Mouse (Mus musculus): ENCODE measurements around the gene Il27ra. TPM values are rescaled to one million over a fixed set of nuclear protein-coding genes. Genes with fewer than 3 reads are reported as not detected.
A peak's percentile ranks its signal among the peaks of the same experiment; 100 is the strongest.

Gene Il27ra
- polyA plus RNA-seq, 2 experiments, result 0.32 to 0.70 TPM

DNA sequence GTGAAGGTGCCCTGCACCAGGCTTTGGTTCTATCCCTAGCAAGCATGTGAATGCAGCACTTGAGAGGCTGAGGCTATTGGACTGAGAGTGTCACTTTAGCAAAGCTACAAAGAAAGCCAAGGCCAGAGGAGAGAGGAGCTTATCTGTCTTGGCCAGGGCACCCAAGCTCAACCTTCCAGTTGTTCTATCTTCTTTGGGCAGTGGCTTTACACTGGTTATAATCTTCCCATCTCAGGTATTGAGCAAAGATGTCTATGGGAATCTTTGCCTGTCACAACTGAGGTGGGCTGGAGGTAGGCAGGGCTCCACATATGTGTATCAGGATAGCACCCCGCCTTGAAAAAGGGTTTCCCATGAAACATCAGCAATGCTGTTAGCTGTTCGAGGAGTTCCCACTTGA lies 17.9 kb upstream of the Il27ra start:
- peak; percentile 76 for ATAC-seq (ENCODE audit: insufficient read depth)
- 24% methylated on average over 2 of the region's 2 CpGs for WGBS (ENCODE audit: insufficient replicate concordance)

DNA sequence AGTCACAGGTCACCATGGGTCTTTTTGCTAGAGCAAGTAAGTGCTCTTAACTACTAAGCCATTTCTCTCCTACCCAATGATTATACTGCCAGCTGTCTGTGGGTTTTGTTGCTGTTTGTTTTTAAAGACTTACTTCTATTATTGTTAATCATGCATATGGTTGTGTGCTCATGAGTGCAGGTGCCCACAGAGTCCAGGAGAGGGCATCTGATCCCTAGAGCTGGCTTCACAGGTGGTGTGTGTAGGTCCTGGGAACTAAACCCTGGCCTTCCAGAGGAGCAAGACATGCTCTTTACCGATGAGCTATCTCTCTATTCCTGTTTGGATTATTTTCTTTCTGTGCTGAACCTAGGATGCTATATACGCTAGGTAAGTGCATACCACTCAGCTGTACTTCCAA lies 16.8 kb upstream of the Il27ra start:
- 70% methylated on average over 2 of the region's 2 CpGs for WGBS (ENCODE audit: insufficient replicate concordance)
- Histone ChIP-seq H3K9ac (replicated peaks) (no peak overlapping the region), H3K4me2 (ENCODE audit: low read depth) (no peak overlapping the region), H3K4me3 (ENCODE audit: insufficient read depth in 1 of 2, low read depth in 2 of 2, low read length in 2 of 2) (no peak overlapping the region), H3K27me3 (ENCODE audit: control insufficient read depth, insufficient read depth, low read length) (no peaks in the 10 kb centered on the region), H3K36me3 (replicated peaks; ENCODE audit: control insufficient read depth, insufficient read depth, low read depth) (no peaks in the 10 kb centered on the region), H3K27ac (no peak overlapping the region), H3K9me3 (ENCODE audit: control insufficient read depth, low read length) (no peaks in the 10 kb centered on the region), H3K4me1 (replicated peaks; ENCODE audit: control insufficient read depth in 2 of 2, insufficient read depth in 2 of 2, low read length in 1 of 2) (peaks cover 0 to 9% of the 10 kb centered on the region in 2 experiments; a peak in 1 of 4 replicates)
- ATAC-seq (ENCODE audit: insufficient read depth) (no peak), DNase-seq (ENCODE audit: low read depth in 3 of 3, low spot score in 3 of 3) (no peak)
- TF ChIP-seq EP300 (IDR thresholded peaks at IDR 0.05; ENCODE audit: low read depth) (no peak), CTCF (IDR thresholded peaks at IDR 0.05; ENCODE audit: low read depth) (0 out of 2 replicates have a peak, but pooled peaks have one; percentile 31)

More for the DNA sequence above, 17.9 kb upstream of the Il27ra start:
- Histone ChIP-seq H3K9me3 (ENCODE audit: control insufficient read depth, low read length) (no peaks in the 10 kb centered on the region), H3K9ac (replicated peaks) (no peak overlapping the region), H3K4me1 (replicated peaks; ENCODE audit: control insufficient read depth in 2 of 2, insufficient read depth in 2 of 2, low read length in 1 of 2) (peaks cover 0 to 9% of the 10 kb centered on the region in 2 experiments; a peak in 1 of 4 replicates), H3K36me3 (replicated peaks; ENCODE audit: control insufficient read depth, insufficient read depth, low read depth) (no peaks in the 10 kb centered on the region), H3K27ac (no peak overlapping the region), H3K4me2 (ENCODE audit: low read depth) (no peak overlapping the region), H3K4me3 (ENCODE audit: insufficient read depth in 1 of 2, low read depth in 2 of 2, low read length in 2 of 2) (no peak overlapping the region), H3K27me3 (ENCODE audit: control insufficient read depth, insufficient read depth, low read length) (no peaks in the 10 kb centered on the region)
- no peak for DNase-seq (ENCODE audit: low read depth in 3 of 3, low spot score in 3 of 3)
- TF ChIP-seq CTCF (IDR thresholded peaks at IDR 0.05; ENCODE audit: low read depth), result no peak
- peak; percentile 67 for TF ChIP-seq EP300 (IDR thresholded peaks at IDR 0.05; ENCODE audit: low read depth)

DNA sequence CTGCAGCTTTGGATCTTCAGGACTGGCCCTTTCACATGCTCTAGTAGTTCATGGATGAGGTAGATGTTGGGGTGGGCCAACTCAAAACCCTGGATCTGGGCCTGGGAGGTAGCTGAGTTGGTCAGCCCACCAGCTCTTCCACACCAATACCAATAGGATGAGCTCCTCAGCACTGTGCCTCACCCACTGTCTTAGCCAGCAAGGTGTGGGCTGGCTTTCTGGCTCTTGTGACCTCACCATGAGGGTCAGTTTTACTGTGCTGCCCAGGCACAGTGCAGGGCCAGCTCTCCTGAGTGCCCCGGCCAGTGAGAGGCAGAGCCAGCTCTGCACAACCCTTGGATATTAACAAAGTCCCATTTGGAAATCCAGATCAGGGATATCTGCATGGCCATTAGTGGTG lies 15.4 kb upstream of the Il27ra start:
- peaks cover 0 to 7% of the 10 kb centered on the region in 2 experiments; a peak in 1 of 4 replicates for H3K4me1 ChIP-seq (replicated peaks; ENCODE audit: control insufficient read depth in 2 of 2, insufficient read depth in 2 of 2, low read length in 1 of 2)
- WGBS (ENCODE audit: insufficient replicate concordance), result 68% methylated on average over 1 of the region's 1 CpGs
- no peak overlapping the region for H3K9ac ChIP-seq (replicated peaks)
- no peaks in the 10 kb centered on the region for H3K36me3 ChIP-seq (replicated peaks; ENCODE audit: control insufficient read depth, insufficient read depth, low read depth)
- no peaks in the 10 kb centered on the region for H3K9me3 ChIP-seq (ENCODE audit: control insufficient read depth, low read length)
- no peak for TF ChIP-seq EP300 (IDR thresholded peaks at IDR 0.05; ENCODE audit: low read depth)
- no peak for TF ChIP-seq CTCF (IDR thresholded peaks at IDR 0.05; ENCODE audit: low read depth)
- DNase-seq (ENCODE audit: low read depth in 3 of 3, low spot score in 3 of 3), result no peak
- H3K4me2 ChIP-seq (ENCODE audit: low read depth), result no peak overlapping the region
- no peak overlapping the region for H3K4me3 ChIP-seq (ENCODE audit: insufficient read depth in 1 of 2, low read depth in 2 of 2, low read length in 2 of 2)
- H3K27me3 ChIP-seq (ENCODE audit: control insufficient read depth, insufficient read depth, low read length), result no peaks in the 10 kb centered on the region
- H3K27ac ChIP-seq, result no peak overlapping the region
- no peak for ATAC-seq (ENCODE audit: insufficient read depth)

DNA sequence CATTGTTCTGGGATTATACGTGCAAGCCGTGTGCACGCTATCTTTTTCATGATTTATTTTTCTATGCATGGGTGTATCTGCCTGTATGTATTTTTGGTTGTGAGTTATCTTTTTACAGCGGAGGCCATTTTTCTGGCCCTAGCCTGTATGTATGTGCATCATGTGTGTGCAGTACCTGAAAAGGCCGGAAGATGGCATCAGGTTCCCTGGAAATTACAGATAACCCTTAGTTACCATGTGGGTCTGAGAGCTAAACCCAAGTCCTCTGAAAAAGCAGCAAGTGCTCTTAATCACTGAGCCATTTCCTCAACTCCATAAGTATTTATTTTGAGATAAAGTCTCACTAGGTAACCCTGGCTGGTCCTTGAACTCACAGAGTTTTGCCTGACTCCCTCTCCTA lies 10.8 kb upstream of the Il27ra start:
- no peaks in the 10 kb centered on the region for H3K9me3 ChIP-seq (ENCODE audit: control insufficient read depth, low read length)
- peaks cover 0 to 3% of the 10 kb centered on the region in 2 experiments; a peak in 1 of 4 replicates for H3K4me1 ChIP-seq (replicated peaks; ENCODE audit: control insufficient read depth in 2 of 2, insufficient read depth in 2 of 2, low read length in 1 of 2)
- no peak overlapping the region for H3K27ac ChIP-seq
- H3K36me3 ChIP-seq (replicated peaks; ENCODE audit: control insufficient read depth, insufficient read depth, low read depth), result no peaks in the 10 kb centered on the region
- TF ChIP-seq EP300 (IDR thresholded peaks at IDR 0.05; ENCODE audit: low read depth) (no peak), CTCF (IDR thresholded peaks at IDR 0.05; ENCODE audit: low read depth) (no peak)
- H3K27me3 ChIP-seq (ENCODE audit: control insufficient read depth, insufficient read depth, low read length), result no peaks in the 10 kb centered on the region
- no peak for ATAC-seq (ENCODE audit: insufficient read depth)
- 86% methylated on average over 5 of the region's 5 CpGs for WGBS (ENCODE audit: insufficient replicate concordance)
- H3K4me2 ChIP-seq (ENCODE audit: low read depth), result no peak overlapping the region
- no peak overlapping the region for H3K4me3 ChIP-seq (ENCODE audit: insufficient read depth in 1 of 2, low read depth in 2 of 2, low read length in 2 of 2)
- H3K9ac ChIP-seq (replicated peaks), result no peak overlapping the region
- no peak for DNase-seq (ENCODE audit: low read depth in 3 of 3, low spot score in 3 of 3)

DNA sequence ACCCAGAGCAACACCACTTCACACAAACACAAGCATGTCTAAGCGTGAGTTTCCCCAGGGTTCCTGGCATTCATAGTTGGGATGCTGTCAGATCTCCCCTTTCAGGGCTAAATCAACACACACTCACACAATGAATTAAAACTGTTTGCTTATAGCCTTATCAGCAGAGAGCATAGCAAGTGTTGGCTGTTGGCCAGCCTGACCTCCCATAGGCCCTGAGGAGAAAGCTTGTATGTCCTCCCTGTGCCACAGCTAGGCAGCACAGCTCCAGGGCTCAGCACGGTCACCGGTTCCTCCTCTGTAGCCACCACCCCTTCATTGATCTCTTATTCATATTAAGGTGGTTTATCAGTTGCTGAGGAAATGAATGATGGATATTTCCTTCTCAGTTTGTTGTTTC lies 10.4 kb upstream of the Il27ra start:
- WGBS (ENCODE audit: insufficient replicate concordance), result 51% methylated on average over 3 of the region's 3 CpGs
- DNase-seq (ENCODE audit: low read depth in 3 of 3, low spot score in 3 of 3) (no peak), ATAC-seq (ENCODE audit: insufficient read depth) (no peak)
- no peak overlapping the region for H3K9ac ChIP-seq (replicated peaks)
- peaks cover 0 to 3% of the 10 kb centered on the region in 2 experiments; a peak in 1 of 4 replicates for H3K4me1 ChIP-seq (replicated peaks; ENCODE audit: control insufficient read depth in 2 of 2, insufficient read depth in 2 of 2, low read length in 1 of 2)
- H3K9me3 ChIP-seq (ENCODE audit: control insufficient read depth, low read length), result no peaks in the 10 kb centered on the region
- H3K27ac ChIP-seq, result no peak overlapping the region
- H3K4me3 ChIP-seq (ENCODE audit: insufficient read depth in 1 of 2, low read depth in 2 of 2, low read length in 2 of 2), result no peak overlapping the region
- no peak overlapping the region for H3K4me2 ChIP-seq (ENCODE audit: low read depth)
- TF ChIP-seq CTCF (IDR thresholded peaks at IDR 0.05; ENCODE audit: low read depth) (no peak), EP300 (IDR thresholded peaks at IDR 0.05; ENCODE audit: low read depth) (no peak)
- H3K36me3 ChIP-seq (replicated peaks; ENCODE audit: control insufficient read depth, insufficient read depth, low read depth), result no peaks in the 10 kb centered on the region
- H3K27me3 ChIP-seq (ENCODE audit: control insufficient read depth, insufficient read depth, low read length), result no peaks in the 10 kb centered on the region

Data from liver, embryonic 14.5 days (tissue).